Mouse (Mus musculus) liver, embryonic 14.5 days (tissue): ENCODE measurements around the gene Dapk3.

Source experiments
- CTCF ChIP-seq: IDR thresholded peaks from 2 replicates; pipeline ENCODE4 v1.5.1; 2016; ENCODE audit warnings: antibody characterized with exemption, low read depth, control low read depth
- EP300 ChIP-seq: IDR thresholded peaks from 2 replicates; pipeline ENCODE4 v1.6.1; 2016; ENCODE audit warnings: antibody characterized with exemption, low read depth

DNA sequence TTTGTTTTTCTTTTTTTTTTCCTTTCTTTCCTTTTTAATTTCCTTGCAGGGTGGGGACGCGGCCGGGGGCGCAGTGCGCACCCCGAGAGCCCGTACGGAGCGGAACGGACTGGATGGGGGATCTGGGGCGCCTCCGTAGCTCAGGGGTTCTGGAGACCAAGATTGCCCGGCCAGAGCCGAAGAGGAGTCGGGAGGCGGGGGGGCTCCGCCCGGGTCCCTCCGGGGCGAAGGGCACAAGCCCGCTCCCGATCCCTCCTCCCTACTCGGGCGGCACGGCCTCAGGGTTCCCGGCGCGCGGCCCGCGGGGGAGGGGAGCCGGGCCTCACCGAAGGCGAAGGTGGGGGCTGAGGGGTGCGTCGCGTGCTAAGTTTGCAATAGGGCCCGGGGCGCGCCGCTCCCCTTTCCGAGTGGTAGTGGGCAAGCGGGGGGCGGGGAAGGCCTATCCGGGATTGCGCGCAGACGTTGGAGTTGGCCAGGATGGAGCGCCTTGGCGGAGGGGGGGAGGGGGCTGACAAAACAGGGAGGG, 46.0 kb upstream of the Dapk3 start:
- TF ChIP-seq CTCF (no peak), EP300 (no peak)
